Mouse (Mus musculus) ES-Bruce4 (cell line): ENCODE measurements around the gene Coro1b. TPM values are rescaled to one million over a fixed set of nuclear protein-coding genes. Genes with fewer than 3 reads are reported as not detected.

ENCODE experiments used
- H3K27ac ChIP-seq: 2 replicates; pipeline ENCODE4 v1.5.1; 2012; ENCODE audit warnings: low read length, inconsistent platforms; ENCODE audit not compliant: insufficient read depth
- H3K27me3 ChIP-seq: 2 replicates; pipeline ENCODE4 v1.6.1; 2012; ENCODE audit warnings: mild to moderate bottlenecking, low read length, inconsistent platforms; ENCODE audit not compliant: control insufficient read depth, poor library complexity, insufficient read depth, severe bottlenecking
- H3K36me3 ChIP-seq: 2 replicates; pipeline ENCODE4 v1.6.1; 2012; ENCODE audit warnings: inconsistent platforms, mild to moderate bottlenecking, low read length, moderate library complexity; ENCODE audit not compliant: control insufficient read depth, poor library complexity, insufficient read depth, severe bottlenecking
- H3K4me1 ChIP-seq: one replicate; pipeline ENCODE4 v1.8.1; 2011; ENCODE audit warnings: low read length; ENCODE audit not compliant: control insufficient read depth, insufficient read depth
- H3K4me3 ChIP-seq: 2 replicates; pipeline ENCODE4 v1.5.1; 2011; ENCODE audit warnings: low read depth, mild to moderate bottlenecking, low read length
- H3K9ac ChIP-seq: 2 replicates; pipeline ENCODE4 v1.6.1; 2012; ENCODE audit warnings: low read depth, mild to moderate bottlenecking, inconsistent platforms; ENCODE audit not compliant: poor library complexity, severe bottlenecking
- H3K9me3 ChIP-seq: replicated peaks from 2 replicates; pipeline ENCODE4 v1.6.1; 2012; ENCODE audit warnings: mild to moderate bottlenecking, low read length, inconsistent platforms; ENCODE audit not compliant: control insufficient read depth, poor library complexity, insufficient read depth, severe bottlenecking
- CTCF ChIP-seq: IDR thresholded peaks from one replicate; pipeline ENCODE4 v1.8.1; 2011; ENCODE audit warnings: low read depth, low read length
- EP300 ChIP-seq: IDR thresholded peaks from 2 replicates; pipeline ENCODE4 v1.6.1; 2011; ENCODE audit warnings: low read depth, low read length; ENCODE audit not compliant: insufficient read depth
- POLR2A ChIP-seq: IDR thresholded peaks from one replicate; pipeline ENCODE4 v1.8.1; 2011; ENCODE audit warnings: low read length; ENCODE audit not compliant: insufficient read depth
- polyA plus RNA-seq: library from polyadenylated mRNA; stranded (reverse); fragments of >200 nt; gene quantifications from 2 replicates; pipeline ENCODE4 v1.2.4, GENCODE M21; 2011; ENCODE audit warnings: low read depth; ENCODE audit not compliant: missing spikeins, insufficient read depth, insufficient read length

Gene Coro1b
- polyA plus RNA-seq, 1 experiment = 88.1 TPM

GRCm38 (mm10) chr19:4155223-4156072 is 7.0 kb downstream of the Coro1b start:
- Histone ChIP-seq H3K9ac (no peak overlapping the region), H3K9me3 (no peaks in the 10 kb centered on the region), H3K4me1 (no peaks in the 10 kb centered on the region), H3K27ac (no peak overlapping the region), H3K36me3 (0 out of 2 replicates have a peak, but pooled peaks cover 2% of the 10 kb centered on the region), H3K4me3 (peak overlapping the region; percentile 19), H3K27me3 (no peaks in the 10 kb centered on the region)
- no peak for TF ChIP-seq POLR2A
- no peak for TF ChIP-seq EP300

GRCm38 (mm10) chr19:4156073-4156579 is 7.7 kb downstream of the Coro1b start:
- H3K27me3 ChIP-seq = no peaks in the 10 kb centered on the region
- H3K36me3 ChIP-seq = no peaks in the 10 kb centered on the region
- peak overlapping the region; percentile 19 for H3K4me3 ChIP-seq
- H3K9me3 ChIP-seq = no peaks in the 10 kb centered on the region
- no peaks in the 10 kb centered on the region for H3K4me1 ChIP-seq
- 0 out of 2 replicates have a peak overlapping the region, but pooled peaks have one; percentile 12 for H3K9ac ChIP-seq
- H3K27ac ChIP-seq = no peak overlapping the region
- TF ChIP-seq CTCF (no peak), POLR2A (no peak), EP300 (no peak)

DNA sequence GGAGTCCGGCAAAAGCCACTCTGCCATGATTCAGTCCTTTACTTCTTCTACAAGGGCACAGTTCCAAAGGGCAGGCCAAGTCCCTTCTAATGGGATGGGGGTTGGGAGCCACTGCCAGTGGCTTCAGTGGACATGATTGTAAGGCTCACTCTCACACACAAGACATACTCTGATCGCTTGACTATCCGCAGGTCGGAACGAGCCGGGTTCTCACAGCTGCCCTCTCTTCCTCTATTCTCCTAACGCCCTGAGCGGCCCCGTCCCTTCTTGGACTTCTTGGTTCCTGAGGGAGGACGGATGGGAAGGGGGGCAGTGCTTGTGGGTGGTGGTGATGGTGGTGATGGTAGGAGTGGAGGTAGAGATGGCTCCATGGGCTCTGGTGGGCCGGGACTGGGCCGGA is 8.4 kb downstream of the Coro1b start:
- Histone ChIP-seq H3K36me3 (no peaks in the 10 kb centered on the region), H3K27ac (no peak overlapping the region), H3K9me3 (no peaks in the 10 kb centered on the region), H3K4me3 (no peak overlapping the region), H3K4me1 (no peaks in the 10 kb centered on the region), H3K27me3 (no peaks in the 10 kb centered on the region), H3K9ac (no peak overlapping the region)
- TF ChIP-seq EP300 (no peak), CTCF (no peak), POLR2A (no peak)

- Histone ChIP-seq H3K9ac (no peak overlapping the region), H3K36me3 (no peaks in the 10 kb centered on the region), H3K4me1 (no peaks in the 10 kb centered on the region), H3K4me3 (no peak overlapping the region), H3K27ac (no peak overlapping the region), H3K27me3 (no peaks in the 10 kb centered on the region), H3K9me3 (no peaks in the 10 kb centered on the region)
- no peak for TF ChIP-seq EP300
- TF ChIP-seq CTCF = no peak
- TF ChIP-seq POLR2A = no peak
Measured at GRCm38 (mm10) chr19:4159049-4159448, 10.6 kb downstream of the Coro1b start.

- no peak for TF ChIP-seq CTCF
- TF ChIP-seq POLR2A = no peak
- no peak for TF ChIP-seq EP300
- Histone ChIP-seq H3K27ac (no peak within 1 kb of the TSS), H3K36me3 (no peaks in the 10 kb centered on the region)
Measured at GRCm38 (mm10) chr19:4162646-4163542, 14.5 kb downstream of the Coro1b start, which contains the start of gene Rps6kb2. Rps6kb2 (minus strand) TSS chr19:4163354.

GRCm38 (mm10) chr19:4163543-4163887 is 15.1 kb downstream of the Coro1b start:
- H3K27ac ChIP-seq = no peak overlapping the region
- no peaks in the 10 kb centered on the region for H3K4me1 ChIP-seq
- H3K9ac ChIP-seq = no peak overlapping the region; the same call in 1 of the 2 replicates
- peak overlapping the region; percentile 63 for H3K4me3 ChIP-seq
- no peaks in the 10 kb centered on the region for H3K36me3 ChIP-seq
- TF ChIP-seq CTCF (no peak), EP300 (no peak), POLR2A (no peak)
- no peaks in the 10 kb centered on the region for H3K9me3 ChIP-seq
- no peaks in the 10 kb centered on the region for H3K27me3 ChIP-seq

More at GRCm38 (mm10) chr19:4162646-4163542, 14.5 kb downstream of the Coro1b start, which contains the start of gene Rps6kb2:
- Histone ChIP-seq H3K27me3 (no peaks in the 10 kb centered on the region), H3K9ac (peak within 1 kb of the TSS; percentile 79), H3K9me3 (no peaks in the 10 kb centered on the region), H3K4me3 (peak within 1 kb of the TSS; percentile 81), H3K4me1 (no peaks in the 10 kb centered on the region)
